Mouse (Mus musculus): Measurements from ENCODE around the gene Ctsh. TPM values are rescaled to one million over a fixed set of nuclear protein-coding genes. Genes with fewer than 3 reads are reported as not detected.
A peak's percentile ranks its signal among the peaks of the same experiment; 100 is the strongest.
"Not testable (repeated sequence)": the region's sequence is repeated elsewhere in the genome, so short reads cannot be mapped to it uniquely, and the experiment has no call there.

Ctsh gene
- total RNA-seq (2021) = 100 to 1,000 TPM; 142 to 158 TPM
- long read RNA-seq, experiment 1, transcript Ctsh-201 (12 exons, 1,617 nt) = major isoform, 46 of 51 reads
- long read RNA-seq, experiment 1, partial matches to known transcripts = 3 of 51 reads
- long read RNA-seq, experiment 1, other reads (novel, unspliced or antisense) = 2 of 51 reads
- long read RNA-seq, experiment 2, transcript Ctsh-201 (12 exons, 1,617 nt) = major isoform, 108 of 122 reads
- long read RNA-seq, experiment 2, partial matches to known transcripts = 5 of 122 reads
- long read RNA-seq, experiment 2, other reads (novel, unspliced or antisense) = 7 of 122 reads

DNA sequence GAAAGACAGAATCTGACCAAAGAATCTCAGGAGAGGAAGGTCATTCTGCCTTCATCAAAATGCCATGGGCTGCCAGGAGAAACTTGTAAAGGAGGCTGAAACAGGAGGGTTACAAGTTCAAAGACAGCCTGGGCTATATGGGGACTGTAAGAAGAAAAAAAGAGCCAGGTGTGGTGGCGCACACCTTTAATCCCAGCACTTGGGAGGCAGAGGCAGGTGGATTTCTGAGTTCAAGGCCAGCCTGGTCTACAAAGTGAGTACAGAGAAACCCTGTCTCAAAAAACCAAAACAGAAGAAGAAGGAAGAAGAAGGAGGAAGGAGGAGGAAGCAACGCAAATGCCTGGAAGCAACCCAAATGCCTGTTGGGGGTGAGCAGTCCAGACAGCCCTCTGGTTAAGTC lies at the start of gene Ctsh:
Gene Ctsh, plus strand, starts transcription at position 301 of the 400 bp plus-strand sequence.
- no peak for DNase-seq (ENCODE audit: low spot score in 2 of 2)

- no peak for DNase-seq (ENCODE audit: low spot score in 2 of 2)
Observed at GRCm38 (mm10) chr9:90006432-90006831, 47.5 kb upstream of the Ctsh start.

DNA sequence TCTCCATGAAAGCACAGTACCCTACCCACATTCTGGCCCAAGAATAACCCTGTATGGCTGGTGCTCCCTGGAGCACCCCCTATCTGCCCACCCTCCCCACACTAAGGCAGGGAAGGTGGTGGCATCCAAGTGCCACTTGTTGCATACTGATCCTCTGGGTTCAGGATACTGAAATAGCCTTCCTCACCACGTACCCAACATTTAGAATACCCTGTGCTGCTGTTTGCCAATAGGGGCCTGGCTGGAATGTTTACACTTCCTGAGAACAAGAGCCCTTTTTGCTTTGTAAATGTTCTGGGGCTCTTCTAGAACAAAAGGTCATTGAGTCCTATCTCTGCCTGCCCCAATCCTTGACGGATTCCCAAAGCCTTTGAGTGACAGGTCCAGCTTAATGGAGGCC lies 46.9 kb upstream of the Ctsh start:
- no peak for DNase-seq (ENCODE audit: low spot score in 2 of 2)

DNA sequence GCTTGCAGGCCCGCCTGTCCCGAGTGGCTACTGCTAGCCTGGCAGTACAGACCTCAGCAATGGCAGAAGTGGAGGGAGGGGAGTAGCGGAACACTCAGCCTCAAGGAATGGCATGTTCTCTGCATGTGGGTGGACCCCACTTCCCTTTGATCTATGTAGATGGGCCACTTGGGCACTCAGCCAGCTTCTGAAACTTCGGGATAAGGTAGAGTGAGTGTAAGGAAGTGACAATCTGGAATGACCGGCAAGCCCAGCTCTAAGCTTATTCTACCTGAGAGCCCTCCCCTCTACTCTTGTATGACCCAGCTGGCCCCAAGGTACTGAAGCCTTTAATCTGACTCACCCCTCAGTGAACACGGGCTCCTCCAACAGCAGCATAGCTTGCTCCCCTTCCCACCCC lies 45.8 kb upstream of the Ctsh start:
- no peak for DNase-seq (ENCODE audit: low spot score in 2 of 2)

- DNase-seq (ENCODE audit: low spot score in 2 of 2) = no peak
Observed at GRCm38 (mm10) chr9:90011849-90012248, 42.1 kb upstream of the Ctsh start.

DNA sequence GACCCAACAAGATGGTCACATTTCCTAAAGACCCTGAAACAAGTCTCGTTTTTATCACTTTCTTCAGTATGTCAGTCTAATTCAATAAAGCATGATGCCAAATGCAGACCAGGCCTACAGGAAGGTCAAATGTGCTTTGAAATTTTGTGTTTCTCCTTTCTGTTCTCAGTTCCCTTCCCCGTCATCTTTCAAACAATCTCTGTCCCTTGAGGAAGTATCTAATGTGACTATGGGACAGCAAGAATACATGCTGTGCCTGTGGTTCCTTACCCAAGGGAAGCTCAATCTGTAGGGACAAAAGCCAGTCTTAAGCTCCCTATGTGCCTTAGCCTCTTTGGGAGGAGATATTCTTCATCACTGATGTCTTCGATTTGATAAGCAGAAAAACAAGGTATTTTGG lies 39.3 kb upstream of the Ctsh start:
- DNase-seq (ENCODE audit: low spot score in 2 of 2) = no peak

GRCm38 (mm10) chr9:90016204-90016603 lies 37.7 kb upstream of the Ctsh start:
- DNase-seq (ENCODE audit: low spot score in 2 of 2) = no peak

GRCm38 (mm10) chr9:90020866-90021265 lies 33.1 kb upstream of the Ctsh start:
- DNase-seq (ENCODE audit: low spot score in 2 of 2) = no peak

DNA sequence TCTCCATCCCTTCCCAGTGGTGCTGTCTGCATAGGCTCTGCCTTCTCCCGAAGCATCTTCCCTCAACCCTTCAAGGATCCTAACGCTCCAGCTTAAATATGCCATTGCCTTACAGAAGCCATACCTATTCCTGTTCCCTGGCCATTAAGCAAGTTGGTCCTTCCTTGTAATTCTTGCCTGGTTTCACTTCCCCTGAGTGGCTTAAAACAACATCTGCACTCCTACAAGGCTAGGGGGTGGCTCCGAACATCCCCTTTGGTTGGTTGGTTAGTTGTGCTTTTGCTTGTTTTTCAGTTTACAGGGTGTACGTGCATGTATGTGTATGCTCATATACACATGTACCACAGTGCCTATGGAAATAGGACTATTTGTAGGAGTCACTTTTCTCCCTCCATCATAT lies 32.5 kb upstream of the Ctsh start:
- no peak for DNase-seq (ENCODE audit: low spot score in 2 of 2)

DNA sequence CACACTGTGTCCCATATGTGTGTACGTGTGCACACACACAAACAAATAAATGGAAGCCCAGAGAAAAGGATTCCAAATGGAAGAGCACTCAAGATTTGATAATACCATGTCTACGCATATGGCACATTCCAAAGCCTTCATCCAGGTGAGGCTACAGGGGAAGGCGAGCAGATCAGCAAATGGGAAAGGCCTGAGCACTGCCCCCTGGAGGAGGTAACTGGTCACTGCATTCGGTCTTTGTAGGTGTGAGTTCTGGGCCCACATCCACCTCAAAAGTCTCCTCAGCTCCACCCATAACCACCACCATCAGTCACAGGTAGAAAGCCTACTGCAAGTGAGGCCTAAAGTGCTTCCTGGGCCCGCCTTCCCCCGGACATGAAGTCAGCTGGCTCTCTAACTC lies 26.2 kb upstream of the Ctsh start:
- DNase-seq (ENCODE audit: low spot score in 2 of 2) = no peak

GRCm38 (mm10) chr9:90033922-90034321 lies 20.0 kb upstream of the Ctsh start:
- no peak for DNase-seq (ENCODE audit: low spot score in 2 of 2)

DNA sequence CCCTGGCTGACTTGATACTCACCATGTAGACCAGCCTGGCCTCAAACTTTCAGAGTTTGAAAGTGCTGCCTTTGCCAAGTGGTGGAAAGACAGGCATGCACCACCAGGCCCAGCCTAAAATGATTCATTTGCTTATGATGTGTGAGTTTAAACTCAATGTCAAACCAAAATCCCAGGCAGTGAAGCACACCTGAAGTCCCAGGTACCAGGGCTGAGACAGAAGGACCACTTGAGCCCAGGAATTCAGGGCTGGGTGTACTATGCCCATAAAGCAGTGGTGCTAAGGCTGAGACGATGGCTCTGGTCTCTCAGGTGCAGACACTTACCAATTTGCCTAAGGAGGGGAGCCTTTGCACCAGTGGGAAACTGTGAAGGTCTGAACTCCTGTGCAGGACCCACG lies 18.8 kb upstream of the Ctsh start:
- DNase-seq (ENCODE audit: low spot score in 2 of 2) = no peak

GRCm38 (mm10) chr9:90035794-90036193 lies 18.2 kb upstream of the Ctsh start:
- no peak for DNase-seq (ENCODE audit: low spot score in 2 of 2)

DNA sequence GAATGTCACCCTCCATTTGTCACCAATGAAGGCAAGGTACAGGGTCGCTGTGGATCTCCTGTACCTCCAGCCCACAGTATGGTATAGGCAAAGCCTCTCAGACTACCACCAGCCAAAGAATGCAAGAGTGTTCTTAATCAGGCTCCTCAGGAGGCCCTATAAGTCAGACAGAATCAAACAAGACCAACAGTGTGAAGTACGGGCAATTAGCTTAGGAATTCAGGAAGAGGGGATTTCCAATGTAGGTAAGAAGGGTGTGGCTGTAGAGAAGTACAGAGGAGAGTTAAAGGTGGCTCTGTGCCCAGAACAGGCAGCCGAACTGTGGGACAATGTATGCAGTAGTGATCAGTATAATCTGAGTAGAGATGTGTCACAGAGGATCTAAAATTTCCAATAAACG lies 17.6 kb upstream of the Ctsh start:
- DNase-seq (ENCODE audit: low spot score in 2 of 2) = no peak

- DNase-seq (ENCODE audit: low spot score in 2 of 2) = no peak
Observed at GRCm38 (mm10) chr9:90038535-90038934, 15.4 kb upstream of the Ctsh start.

GRCm38 (mm10) chr9:90040916-90041315 lies 13.0 kb upstream of the Ctsh start:
- no peak for DNase-seq (ENCODE audit: low spot score in 2 of 2)

DNA sequence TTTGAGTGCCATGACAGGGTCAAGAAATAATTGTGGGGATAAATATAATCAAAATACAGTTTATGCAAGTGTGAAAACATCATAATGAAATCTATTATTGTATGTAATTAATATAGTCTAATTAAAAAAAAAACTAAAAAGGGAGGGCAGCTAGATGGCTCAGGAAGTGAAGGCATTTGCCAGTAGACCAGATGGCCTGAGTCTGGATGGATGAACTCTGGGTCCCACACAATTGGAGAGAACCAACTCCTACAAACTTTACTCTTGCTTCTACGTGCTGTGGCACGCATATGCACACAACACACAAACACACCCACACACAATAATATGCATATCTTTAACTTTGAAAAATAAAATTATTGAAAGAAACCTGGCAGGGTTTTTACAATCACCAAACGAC lies 12.4 kb upstream of the Ctsh start:
- DNase-seq (ENCODE audit: low spot score in 2 of 2) = no peak

- DNase-seq (ENCODE audit: low spot score in 2 of 2) = not testable (repeated sequence)
Observed at GRCm38 (mm10) chr9:90042906-90043305, 11.0 kb upstream of the Ctsh start.

DNA sequence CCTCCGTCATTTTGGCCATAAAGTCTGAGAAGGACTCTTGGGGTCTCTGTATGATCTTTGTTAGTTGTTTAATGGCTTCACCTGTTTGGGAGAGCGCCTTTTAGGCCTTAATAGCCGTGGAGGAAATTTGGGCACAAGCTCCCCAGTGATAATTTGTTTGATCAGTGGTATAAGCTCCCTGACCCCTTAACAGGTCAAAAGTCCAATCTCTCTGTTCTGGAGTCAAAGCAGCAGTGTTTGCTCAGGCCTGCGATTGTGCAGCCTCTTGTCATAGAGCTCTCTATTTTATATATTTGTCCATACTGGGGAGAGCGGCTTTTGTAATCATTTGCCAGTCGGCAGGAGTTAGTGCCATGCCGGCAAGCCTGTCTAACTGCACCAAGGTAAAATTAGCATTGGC lies 8.8 kb upstream of the Ctsh start:
- no peak for DNase-seq (ENCODE audit: low spot score in 2 of 2)

DNA sequence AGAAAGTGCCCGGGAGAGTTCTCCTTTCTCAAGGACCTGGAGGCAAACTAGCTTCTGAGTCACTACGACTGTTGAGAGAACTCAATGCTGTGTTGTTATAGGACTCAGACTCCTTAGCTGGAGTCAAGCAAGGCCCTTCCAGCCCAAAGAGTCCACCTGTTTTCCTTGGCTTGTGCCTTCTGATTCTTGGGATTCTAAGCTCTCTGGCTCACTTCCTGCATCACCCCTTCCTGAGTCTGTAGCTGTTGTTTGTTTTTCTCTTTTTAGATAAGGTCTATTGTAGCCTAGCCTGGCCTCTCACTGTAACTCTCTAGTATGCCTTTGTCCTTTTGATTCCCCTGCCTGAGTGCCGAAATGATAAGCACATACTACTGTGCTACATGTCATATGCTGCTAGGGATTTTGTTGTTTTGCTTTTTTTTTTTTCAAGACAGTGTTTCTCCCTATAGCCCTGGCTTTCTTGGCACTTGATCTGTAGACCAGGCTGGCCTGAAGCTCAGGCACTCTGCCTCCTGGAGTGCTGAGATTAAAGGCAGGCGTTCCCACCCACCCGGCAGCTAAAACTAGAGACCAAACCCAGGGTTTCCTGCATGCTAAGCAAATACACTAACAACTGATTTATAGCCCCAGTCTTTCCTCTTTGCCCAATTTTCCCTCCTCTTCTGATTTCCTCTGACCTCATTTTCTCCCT lies 5.9 kb upstream of the Ctsh start:
- DNase-seq (ENCODE audit: low spot score in 2 of 2) = no peak

- peak; percentile 72 to 78 for DNase-seq (ENCODE audit: low spot score in 2 of 2)
Observed at GRCm38 (mm10) chr9:90054371-90055145, 606 bp downstream of the Ctsh start.

DNA sequence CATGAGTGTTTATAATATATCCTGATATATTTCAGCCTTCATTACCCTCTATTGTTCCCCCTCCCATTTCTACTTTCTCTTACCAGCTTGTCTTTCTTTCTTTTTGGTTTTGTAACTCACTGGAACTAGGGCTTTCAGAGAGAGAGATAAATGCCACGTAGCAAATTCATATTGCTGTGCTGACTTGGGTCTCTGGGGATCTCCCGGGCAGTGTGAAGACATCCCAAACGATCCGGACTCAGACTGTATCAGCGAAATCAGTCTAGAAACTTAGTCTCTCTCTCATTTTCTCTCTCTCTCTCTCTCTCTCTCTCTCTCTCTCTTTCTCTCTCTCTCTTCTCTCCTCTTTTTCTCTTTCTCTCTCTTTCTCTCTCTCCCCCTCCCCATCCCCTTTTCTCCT lies 1.5 kb downstream of the Ctsh start:
- DNase-seq (ENCODE audit: low spot score in 2 of 2) = no peak

Data from adrenal gland, adult 18-20 months (tissue).